Mouse (Mus musculus): ENCODE measurements at regions not wholly inside any gene's neighbourhood (a gene's known extent, or its start where the extent isn't known, plus 50 kb on each side); places are given as distances from the start of the nearest gene placed in this dataset.

DNA sequence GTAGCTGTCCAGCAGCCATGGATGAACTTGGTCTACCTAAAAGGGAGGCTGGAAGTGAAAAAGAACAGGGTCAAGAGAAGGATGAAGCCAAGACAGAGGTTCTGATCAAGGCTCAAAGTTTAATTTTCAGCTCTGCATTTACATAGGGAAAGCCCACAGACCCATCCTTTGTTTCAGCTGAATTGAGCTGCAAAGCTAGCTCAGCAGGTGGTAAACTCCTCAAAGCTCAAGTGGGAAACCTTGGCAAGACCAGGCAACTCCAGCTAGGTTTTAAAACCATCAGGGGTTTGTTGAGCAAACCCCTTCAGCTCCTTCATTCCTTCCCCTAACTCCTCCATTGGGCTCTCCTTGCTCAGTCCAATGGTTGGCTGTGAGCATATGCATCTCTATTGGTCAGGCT lies 108.8 kb upstream of the Nat3 start:
- Histone ChIP-seq H3K36me3 (ENCODE audit: insufficient read depth) (no peaks in the 10 kb centered on the region), H3K9me3 (ENCODE audit: low read depth, low read length) (no peaks in the 10 kb centered on the region), H3K27me3 (ENCODE audit: insufficient read depth, low read length) (no peaks in the 10 kb centered on the region), H3K9ac (no peak overlapping the region), H3K4me3 (ENCODE audit: low read depth, low read length) (no peak overlapping the region), H3K4me2 (no peak overlapping the region), H3K27ac (ENCODE audit: low read depth) (no peak overlapping the region), H3K4me1 (ENCODE audit: insufficient read depth) (no peaks in the 10 kb centered on the region)
- no peak for DNase-seq
- no peak for ATAC-seq (ENCODE audit: insufficient read depth)
- no peak for TF ChIP-seq CTCF (IDR thresholded peaks at IDR 0.05; ENCODE audit: low read depth)

DNA sequence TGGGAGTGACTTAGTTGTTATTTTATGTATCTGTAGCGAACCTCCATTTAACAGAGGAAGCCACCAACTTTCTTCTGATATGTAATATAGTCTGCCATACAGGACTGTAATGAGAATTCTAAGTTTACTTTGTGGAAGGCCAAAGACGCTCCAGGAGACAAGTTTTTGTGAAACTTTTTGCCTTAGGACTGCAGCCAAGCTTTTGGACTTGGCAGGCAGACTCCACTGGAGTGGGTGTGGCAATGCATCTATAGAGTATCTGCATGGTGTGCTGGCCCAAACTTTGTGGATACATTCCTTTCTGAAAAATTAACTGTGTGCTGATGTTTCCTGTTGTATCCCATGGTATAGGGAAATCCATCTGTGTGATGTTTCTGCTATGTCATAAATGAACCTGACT lies 101.1 kb upstream of the Nat3 start:
- Histone ChIP-seq H3K4me3 (ENCODE audit: low read depth, low read length) (no peak overlapping the region), H3K27ac (ENCODE audit: low read depth) (no peak overlapping the region), H3K9ac (no peak overlapping the region), H3K9me3 (ENCODE audit: low read depth, low read length) (no peaks in the 10 kb centered on the region), H3K36me3 (ENCODE audit: insufficient read depth) (no peaks in the 10 kb centered on the region), H3K27me3 (ENCODE audit: insufficient read depth, low read length) (no peaks in the 10 kb centered on the region), H3K4me2 (no peak overlapping the region), H3K4me1 (ENCODE audit: insufficient read depth) (no peaks in the 10 kb centered on the region)
- DNase-seq (peak; percentile 26), ATAC-seq (ENCODE audit: insufficient read depth) (no peak)
- no peak for TF ChIP-seq CTCF (IDR thresholded peaks at IDR 0.05; ENCODE audit: low read depth)
- 65% methylated on average over 2 of the region's 2 CpGs for WGBS

All from lung, embryonic 14.5 days (tissue).